Mouse (Mus musculus): ENCODE data around the gene Efr3b.
A peak's percentile ranks its signal among the peaks of the same experiment; 100 is the strongest.

Efr3b gene

DNA sequence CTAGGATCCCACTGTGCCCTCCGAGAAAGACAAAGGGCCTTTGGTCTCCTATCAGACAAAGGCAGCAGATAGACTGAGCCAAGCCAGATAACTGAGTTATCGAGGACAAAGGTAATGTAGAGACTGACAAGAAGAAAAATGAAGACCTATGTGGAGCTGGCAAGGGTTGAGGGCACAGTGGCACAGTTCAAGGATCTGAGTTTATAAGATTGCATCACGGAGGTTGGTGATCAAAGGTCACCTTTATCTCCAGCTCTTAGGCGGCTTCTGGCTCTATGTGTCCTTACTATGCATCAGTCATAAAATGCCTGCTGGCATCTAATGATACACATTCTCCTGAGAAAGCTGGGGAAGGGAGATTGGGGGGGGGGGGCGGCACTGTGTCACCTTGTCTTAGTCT, 2.6 kb downstream of the Efr3b start:
- no peak for DNase-seq (ENCODE audit: low spot score)

DNA sequence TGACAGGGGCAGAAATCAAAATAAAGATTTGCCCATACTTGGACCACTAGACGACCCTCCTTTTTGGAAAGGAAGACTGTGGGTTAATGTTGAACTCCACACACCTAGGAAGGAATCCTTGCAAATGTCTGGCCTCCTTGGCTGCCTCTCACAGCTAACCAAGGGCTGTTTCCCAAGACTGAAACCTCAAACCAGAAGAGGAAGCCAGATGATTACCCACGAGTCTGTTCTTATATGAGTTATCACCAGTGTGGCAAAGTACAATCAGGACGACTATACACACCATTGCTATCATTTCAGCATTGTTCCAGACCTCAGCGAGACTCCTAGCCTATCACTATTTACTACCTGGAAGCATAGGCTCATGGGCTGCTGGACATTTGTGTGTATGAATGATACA, 9.7 kb downstream of the Efr3b start:
- no peak for DNase-seq (ENCODE audit: low spot score)

DNA sequence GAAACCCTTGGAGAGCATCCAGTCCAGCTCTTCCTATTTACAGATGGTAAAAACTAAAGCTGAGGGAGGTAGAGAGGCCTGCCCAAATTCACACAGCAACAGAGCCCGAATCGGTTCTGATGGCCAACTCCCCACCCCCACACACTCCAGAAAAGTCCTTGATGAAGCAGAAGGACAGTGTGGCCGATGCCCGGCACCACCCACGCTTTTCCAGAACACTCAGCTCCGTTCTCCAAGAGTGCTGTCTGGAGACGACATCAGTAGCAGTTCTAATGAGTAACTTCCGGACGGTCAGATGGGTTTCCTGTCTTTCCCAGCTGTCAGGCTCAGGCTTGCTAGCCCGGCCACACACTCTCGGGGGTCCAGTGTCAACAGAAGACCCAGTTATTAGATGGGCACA, 10.2 kb downstream of the Efr3b start:
- DNase-seq (ENCODE audit: low spot score) = peak; percentile 20

DNA sequence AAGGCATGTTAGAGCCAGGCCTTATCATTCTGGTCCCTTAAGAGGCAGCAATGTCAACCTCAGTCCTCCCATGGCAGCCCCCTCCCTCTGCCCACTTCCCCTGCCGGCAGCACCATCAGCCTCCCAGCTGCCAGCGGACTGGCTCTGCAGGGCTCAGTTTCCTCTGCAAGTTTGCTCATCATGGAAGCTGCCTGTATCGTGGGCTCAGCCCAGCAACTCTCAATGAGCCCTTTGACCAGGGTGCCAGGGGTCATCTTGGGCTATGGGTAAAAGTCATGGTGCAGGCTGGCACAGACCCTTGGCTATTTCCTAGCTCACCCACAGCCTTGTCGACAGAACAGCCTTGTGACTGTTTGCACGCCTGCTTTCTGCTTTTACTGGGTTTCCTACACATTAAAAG, 14.4 kb downstream of the Efr3b start:
- DNase-seq (ENCODE audit: low spot score) = no peak

DNA sequence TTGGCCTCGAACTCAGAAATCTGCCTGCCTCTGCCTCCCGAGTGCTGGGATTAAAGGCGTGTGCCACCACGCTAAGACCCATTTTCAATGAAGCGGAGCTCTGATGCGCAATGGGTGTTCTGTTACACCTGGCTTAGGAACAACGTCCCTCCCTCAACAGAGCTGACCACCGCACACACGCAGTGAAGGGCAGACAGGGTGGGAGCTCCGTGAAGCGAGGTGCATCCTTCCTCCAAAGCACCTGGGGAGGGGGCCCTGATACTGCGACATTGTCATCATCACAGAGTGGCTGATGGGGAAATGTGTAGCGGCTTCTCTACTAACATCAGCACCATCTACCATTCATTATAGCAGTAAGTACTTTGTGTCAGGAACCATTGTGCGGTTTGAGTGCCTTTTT, 15.2 kb downstream of the Efr3b start:
- DNase-seq (ENCODE audit: low spot score) = no peak

DNA sequence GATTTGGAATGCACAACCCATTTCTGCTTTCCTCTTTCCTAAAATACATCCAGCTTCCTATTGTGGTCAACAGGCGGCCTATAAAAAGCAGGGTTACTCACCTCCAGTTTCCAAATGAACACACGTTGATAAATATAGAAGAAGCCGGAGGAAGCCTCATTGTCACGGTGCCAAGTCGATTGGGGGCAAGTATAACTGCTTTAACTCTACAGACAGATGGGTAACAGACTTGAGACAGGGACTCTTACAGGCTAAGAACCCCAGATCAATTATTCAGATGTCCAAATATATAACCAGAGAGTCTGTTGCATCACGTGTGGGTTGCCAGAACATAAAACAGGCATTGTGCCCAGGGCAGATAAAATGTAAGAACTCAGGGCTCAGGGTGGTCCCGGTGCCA, 15.9 kb downstream of the Efr3b start:
- no peak for DNase-seq (ENCODE audit: low spot score)

DNA sequence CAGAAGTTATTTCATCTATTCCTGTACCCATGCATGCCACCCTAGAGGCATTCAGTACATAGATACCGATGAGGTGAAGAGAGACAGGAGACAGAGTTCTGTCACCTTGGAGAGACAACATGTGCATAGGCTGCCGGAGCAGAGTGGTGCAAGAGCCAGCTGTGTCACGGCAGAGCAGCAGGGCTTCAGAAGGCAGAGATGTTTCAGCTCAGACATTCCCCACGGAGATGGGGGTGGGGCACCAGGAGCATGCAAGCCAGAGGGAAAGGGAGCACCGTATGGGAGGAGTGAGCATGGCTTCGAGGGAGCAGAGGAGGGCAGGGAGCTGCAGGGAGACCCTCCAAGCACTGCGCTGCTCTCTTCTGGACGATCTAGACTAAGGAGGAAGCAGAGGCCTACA, 18.2 kb downstream of the Efr3b start:
- DNase-seq (ENCODE audit: low spot score) = no peak

DNA sequence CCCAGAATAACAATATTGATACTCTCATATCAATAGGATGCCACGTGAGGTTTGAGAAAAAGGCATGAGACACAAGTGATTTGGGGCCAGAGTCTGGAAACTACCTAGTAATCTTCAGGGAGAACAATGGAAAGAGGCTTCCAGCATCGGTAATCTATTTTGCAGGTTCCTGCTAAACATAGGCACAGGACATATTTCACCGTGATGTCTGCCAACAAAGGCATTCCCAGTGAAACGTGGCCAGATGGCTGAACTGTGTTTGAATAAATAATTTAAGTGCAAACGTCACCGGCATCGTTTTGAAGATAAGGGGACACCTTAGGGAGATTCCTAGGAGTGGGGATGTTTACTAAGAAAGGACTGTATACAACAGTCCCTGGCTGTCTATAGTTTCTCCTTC, 22.4 kb downstream of the Efr3b start:
- no peak for DNase-seq (ENCODE audit: low spot score)

DNA sequence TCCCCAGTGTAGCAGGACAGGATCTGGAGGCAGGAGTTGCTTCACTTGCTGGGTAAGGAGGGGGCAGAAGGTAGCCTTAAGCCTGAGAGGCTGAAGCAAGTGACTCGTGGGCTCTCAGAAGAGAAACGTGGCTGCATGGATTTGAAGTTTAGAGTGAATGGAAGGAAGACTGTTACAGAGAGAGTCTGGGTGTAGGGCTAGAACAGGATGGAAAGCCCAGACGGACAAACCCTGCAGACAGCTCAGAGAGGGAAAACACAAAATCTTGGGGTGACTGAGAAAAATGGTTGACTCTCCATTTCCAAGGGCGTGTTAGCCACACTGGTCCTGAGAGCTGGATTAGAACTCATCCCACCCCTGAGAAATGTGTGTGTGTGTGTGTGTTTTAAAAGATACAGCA, 23.0 kb downstream of the Efr3b start:
- no peak for DNase-seq (ENCODE audit: low spot score)

DNA sequence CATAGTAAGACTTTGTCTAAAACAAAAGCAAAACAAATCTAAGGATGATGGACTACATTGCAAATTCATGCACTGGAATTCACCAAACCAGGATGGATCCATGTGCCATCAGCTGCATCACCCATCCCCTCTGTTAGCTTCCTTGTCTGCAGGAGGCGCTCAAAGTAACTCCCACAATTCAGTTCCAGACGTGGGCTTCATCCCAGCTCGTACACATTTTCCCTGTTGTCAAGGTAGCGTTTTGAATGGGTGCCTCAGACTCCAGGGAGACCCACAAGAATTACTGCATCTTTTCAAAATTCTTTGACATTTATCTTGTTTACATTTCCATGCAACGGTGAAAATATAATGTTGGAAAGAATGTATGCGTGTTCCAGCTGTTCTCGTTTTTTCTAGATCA, 23.5 kb downstream of the Efr3b start:
- DNase-seq (ENCODE audit: low spot score) = no peak

DNA sequence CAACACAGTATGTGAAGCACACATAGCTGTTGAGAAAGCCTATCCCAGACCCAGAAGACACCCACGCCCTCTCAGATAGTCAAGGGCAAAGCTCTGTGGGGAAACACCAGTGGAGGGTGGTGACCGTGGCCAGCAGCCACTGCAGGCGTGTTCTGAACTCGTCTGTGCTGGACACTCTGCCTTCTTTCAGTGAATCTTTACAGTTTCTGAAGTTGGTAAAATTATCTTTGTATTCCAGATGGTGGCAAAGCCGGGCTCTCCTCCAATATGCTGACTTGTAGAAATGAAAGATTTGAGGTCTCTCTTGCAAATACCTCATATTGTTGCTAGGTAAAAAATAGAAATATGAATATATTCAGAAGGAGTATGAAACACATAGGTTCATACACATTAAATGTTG, 27.0 kb downstream of the Efr3b start:
- DNase-seq (ENCODE audit: low spot score) = no peak

DNA sequence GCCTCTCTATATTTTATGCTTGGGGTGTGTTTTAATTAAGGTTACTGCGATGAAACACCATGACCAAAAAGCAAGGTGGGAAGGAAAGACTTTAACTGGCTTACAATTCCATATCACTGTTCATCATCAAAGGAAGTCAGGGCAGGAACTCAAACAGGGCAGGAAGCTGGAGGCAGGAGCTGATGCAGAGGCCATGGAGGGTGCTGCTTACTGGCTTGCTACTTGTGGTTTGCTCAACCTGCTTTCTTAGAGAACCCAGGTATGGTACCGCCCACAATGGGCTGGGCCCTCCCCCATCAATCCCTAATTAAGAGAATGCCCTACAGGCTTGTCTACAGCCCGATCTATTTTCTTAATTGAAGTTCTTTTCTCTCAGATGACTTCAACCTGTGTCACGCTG, 27.4 kb downstream of the Efr3b start:
- no peak for DNase-seq (ENCODE audit: low spot score)

DNA sequence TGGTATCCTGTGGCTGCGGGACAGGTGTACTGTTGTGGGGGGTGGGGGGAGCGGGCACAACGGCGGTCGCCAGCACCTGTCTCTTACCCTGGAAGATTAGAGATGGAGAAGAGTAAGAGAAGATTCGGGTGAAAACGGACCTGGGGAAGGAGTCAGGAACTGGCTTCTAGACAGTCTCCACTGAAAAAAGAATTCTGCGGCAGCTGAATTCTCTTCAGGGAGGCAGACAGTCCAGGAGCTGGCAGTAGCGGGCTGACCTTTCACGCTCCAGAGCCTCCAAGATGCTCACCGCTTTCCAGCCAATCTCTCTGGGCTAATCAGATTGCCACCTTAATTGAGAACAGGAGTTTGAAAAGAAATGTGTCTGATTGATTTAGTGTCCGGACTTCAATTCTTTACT, 30.0 kb downstream of the Efr3b start:
- DNase-seq (ENCODE audit: low spot score) = no peak

DNA sequence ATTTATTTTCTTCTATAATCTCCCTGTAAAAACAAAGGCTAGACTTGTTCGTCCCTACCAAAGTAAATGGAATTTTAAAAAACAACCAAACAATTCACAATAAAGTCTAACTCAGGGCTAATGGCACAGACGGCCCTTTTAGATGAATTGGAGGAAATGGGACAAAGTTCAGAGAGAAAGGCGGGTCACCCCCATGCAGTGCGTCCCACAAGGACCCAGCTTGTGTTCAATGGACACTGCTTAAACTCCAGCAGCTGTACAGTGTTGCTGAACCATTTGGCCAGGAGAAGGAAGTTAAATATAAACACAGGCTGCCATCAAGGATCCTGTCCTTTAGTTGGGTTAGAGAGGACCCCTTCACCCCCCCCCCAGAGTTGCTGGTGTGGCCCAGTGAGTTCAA, 30.9 kb downstream of the Efr3b start:
- no peak for DNase-seq (ENCODE audit: low spot score)

DNA sequence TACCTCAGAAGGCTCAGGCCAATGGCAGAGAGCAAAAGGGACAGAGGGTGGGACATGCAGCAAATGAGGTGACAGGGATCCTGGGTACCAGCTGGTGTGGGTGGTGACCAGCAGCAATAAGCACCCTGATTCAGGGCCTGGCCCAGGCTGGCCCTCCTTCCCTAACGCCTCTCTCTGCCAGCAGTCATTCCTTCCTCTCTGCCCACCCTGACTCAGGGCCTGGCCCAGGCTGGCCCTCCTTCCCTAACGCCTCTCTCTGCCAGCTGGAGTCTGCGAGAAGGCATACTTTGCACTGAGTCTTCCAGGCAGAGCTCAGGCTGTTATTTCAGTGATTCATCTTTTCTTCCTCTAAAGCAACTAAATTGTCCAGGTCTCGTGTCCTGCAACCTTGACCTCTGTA, 31.5 kb downstream of the Efr3b start:
- no peak for DNase-seq (ENCODE audit: low spot score)

DNA sequence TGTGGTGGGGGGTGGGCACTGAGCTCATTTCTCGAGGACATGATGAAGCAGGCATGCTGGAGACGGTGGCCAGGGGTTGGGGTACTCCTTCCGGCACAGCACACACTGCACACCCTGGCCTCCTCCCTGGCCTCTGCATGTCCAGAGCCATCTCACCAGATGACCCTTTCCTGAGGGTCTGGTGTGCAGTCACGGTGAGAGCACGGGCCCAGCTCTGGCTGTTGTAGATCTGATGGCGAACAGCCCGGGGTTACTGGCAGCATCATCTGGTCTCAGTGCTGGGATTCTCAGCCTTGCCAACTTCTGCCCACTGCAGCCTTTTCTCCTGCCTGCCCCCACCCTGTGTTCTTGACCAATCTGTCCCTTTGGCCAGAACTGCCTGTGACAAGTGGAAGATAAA, 32.6 kb downstream of the Efr3b start:
- DNase-seq (ENCODE audit: low spot score) = no peak

DNA sequence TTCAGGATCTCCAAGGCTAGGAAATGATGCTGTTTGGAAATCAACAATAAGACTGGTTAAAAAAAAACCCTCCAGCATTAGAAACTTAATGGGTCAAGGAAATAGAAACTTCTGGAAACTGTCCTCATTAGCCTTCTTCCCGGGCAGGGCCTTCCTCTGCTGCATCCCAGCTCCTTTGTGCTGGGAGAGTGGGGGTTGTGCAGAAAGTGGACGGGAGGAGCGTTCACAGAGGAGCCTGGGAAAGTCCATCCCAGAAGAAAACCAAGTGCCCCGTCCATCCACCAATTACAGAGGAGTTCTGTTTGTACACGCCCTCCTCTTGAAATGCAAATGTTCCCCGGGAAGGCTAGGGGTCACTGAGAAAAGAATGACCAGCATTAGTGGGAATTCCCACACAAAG, 34.1 kb downstream of the Efr3b start:
- DNase-seq (ENCODE audit: low spot score) = no peak

DNA sequence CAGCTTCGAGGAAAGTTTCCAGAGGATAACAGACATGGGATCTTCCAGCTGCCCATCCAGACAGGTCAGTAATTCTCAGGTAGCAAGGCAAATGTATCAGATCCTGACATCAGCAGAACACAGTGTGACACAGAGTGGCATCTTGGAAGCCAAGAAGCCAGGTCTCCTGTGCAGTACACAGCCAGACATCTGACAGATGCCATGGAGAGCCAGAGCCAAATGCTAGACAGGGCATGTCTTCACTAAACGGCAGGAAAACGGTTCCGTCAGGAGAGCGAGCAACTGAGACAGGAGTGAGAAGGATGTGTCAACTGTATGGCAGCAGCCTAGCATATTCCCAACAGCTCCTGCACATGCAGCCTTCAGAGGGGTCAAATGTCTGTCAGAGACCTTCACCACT, 38.3 kb downstream of the Efr3b start:
- no peak for DNase-seq (ENCODE audit: low spot score)

DNA sequence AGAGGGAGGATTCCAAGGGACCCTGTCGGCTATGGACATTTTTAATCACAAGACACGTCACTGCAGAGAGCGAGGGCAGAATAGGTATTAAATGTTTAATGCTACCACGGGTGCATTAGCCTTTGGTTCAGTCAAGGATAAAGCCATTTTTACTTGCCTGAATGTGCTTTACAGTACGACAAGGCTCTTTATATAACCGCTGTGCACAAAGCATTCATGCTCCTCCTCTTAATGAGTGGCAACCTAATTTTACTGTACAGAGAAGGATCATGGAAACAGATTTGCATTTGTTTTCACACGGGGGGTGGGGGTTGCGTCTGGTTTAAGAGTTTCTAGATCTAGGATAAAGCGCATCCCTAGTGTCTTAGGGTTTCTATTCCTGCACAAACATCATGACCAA, 42.0 kb downstream of the Efr3b start:
- no peak for DNase-seq (ENCODE audit: low spot score)

DNA sequence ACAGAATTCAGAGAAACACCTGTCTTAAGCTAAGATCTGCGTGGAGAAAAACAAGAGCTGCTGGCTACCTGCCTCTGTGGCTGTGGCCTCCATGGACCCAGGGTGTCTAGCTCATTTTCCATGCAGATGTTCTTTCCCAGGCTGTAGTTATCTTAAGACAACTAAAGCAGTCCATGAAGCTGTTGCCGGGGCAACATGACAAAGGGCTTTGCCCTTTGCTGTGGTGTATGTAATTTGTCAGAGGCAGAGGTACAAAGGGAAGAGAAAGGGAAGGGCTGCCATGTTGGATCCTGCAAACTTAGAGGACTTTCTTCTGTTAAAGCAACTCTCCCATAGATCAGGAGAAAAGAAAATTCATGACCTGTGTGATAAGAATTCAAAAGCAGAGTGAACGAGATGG, 47.7 kb downstream of the Efr3b start:
- DNase-seq (ENCODE audit: low spot score) = no peak

DNA sequence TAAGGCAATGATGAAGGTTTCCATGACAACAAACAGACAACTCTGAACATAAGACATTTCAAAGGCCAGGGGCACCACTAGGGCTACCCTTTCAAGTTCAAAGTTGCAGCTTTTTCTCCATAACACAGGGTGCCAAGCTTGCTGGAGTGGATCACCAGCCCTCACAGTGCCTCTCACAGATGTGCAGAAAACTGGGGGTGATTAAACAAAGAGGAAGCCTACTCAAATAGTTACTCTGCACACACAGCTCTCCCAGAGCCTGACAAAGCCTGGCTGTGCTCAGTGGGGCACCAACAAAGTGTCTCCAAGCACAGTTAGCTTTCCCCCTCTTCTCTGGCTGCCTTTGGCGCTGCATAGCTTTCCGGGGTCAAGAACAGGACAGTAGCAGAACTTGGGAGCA, 48.8 kb downstream of the Efr3b start:
- no peak for DNase-seq (ENCODE audit: low spot score)

DNA sequence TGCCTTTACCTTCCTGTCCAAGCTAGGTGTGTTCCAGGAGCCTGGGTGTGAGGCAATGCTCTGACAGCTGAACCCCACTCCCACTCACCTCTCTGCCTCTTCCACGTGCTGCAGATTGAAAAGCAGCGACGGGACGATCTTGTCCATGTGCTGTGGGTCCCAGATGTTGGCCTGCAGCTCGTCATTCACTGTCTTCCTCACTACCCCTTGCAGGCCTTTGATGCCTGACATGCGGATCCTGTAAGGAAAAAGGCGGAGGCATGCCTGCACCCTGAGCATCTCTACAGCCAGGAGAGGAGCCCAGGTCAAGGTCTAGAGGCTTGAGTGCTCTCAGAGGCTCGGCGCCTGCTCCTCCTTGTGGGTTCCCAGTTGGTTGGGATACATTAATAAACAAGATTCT, 54.3 kb downstream of the Efr3b start:
- no peak for DNase-seq (ENCODE audit: low spot score)

DNA sequence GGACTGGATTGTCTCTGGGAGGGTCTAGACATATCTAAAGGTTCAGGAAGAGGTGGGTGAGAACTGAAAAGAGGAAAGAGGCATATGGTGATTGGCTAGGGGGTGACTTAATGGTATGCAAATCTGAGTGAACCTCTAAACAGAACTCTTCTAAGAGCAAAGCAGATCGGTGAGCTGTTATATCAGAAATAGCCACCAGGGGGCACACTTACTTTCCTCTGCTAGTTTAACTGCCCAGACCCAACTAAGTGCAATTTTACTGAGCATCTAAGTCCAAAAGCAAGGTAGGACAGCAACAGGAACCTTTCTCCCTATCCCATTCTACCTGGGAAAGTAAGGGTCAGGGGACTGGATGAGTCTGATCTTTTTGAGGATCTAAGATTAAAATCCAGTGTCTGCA, 55.0 kb downstream of the Efr3b start:
- peak; percentile 56 for DNase-seq (ENCODE audit: low spot score)

DNA sequence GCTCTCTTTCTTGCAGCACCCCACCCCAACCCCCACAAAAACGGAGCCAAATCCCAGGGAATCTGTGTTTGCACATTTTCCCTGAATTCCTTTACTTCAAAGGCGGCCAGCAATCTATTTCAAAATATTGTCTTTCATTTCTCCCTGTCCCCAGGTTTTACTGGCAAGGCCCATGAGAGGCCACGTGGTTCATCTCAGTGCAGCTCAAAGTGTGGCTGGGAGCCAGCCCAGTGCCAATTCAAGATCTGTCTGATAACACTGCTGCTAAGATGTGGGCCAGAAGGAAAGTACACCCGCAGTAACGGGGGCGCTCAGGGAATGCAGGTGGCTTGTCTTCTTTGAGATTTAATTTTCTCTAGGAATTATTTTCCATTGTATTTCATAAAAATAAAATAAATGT, 56.5 kb downstream of the Efr3b start:
- no peak for DNase-seq (ENCODE audit: low spot score)

DNA sequence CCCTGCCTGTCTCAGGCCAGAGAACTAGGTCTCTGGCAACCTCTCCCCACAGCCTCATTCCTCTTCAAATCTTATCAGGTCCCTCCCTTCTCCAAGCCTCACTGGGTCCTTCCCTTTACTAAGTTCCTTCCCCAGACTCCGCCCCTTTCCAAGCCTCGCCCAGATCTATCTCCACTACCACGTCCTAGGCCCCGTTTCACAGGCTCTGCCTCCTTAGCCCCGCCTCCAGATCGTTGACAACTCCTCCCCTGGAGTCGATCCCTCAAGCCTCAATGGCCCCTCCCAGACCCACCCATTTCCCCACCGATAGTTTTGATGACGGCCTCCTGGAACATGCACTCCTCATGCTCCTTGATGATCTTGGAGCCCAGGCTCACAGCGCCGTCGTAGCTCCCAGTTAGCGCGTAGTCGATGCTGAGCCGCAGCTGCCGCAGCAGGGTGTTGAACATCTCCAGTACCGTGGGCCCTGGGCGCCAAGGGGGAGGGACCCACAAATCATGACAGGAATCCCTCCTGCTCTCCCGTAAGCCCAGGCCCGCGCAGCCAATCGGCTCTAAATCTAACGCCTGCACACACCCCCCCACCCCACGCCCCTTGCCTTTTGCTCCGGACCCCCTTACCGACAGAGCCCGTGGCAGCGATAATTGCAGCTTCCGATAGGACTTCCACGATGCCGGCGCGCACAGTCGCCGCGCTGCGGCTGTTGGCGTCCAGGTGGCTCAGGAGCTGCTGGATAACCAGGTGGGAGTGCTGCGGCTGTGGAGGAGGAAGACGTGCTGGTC, 57.2 kb downstream of the Efr3b start:
- DNase-seq (ENCODE audit: low spot score) = peak; percentile 85

All from testis, postnatal 14 days (tissue).